Mouse (Mus musculus) frontal cortex, postnatal 25 days (tissue): Measurements from ENCODE around the gene Trim69.

Experiments
- DNase-seq, 2 experiments: peaks; one replicate each; pipeline ENCODE4 v3.0.0; 2022; ENCODE audit warnings: low spot score in 2 of 2

The Trim69 gene

GRCm38 (mm10) chr2:122153681-122154365, 6.7 kb upstream of the Trim69 start:
- DNase-seq = no peak

DNA sequence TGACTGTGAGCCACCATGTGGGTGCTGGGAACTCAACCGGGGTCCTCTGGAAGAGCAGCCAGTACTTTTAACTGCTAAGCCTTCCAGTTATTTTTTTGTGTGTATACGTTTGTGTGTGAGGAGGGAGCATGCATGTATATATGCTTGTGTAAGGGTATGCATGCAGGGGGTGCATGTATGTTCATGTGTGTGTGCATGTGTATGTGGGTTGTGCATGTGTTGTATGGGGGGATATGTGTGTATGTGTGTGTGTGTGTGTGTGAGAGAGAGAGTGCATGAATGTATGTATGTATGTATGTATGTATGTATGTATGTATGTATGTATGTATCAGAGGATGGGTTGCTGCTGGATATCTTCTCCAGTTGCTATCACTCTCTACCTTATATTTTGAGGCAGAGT, 6.0 kb upstream of the Trim69 start:
- DNase-seq = no peak

DNA sequence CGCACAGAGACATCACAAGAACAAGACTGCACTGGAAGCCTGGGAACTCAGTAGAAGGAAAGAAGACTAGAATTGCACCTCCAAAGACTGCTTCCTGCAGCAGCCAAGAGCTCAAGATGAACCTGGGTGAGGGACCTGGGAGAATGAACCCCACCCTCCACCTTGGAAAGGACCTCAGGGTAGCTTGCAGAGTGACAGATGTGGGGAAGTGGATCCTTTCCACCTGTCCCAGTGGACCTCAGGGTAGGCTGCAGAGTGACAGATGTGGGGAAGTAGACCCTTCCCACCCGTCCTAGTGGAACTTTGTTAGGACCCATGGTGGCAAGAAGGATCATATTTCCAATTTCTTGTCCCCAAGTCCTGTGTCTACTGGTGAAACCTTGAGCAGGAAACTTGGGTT, 5.2 kb upstream of the Trim69 start:
- no peak for DNase-seq

GRCm38 (mm10) chr2:122156051-122156700, 4.3 kb upstream of the Trim69 start:
- no peak for DNase-seq

- DNase-seq = no peak
Observed at GRCm38 (mm10) chr2:122157561-122157960, 2.9 kb upstream of the Trim69 start.

- DNase-seq = no peak
Observed at GRCm38 (mm10) chr2:122158362-122158802, 2.1 kb upstream of the Trim69 start.

- no peak for DNase-seq
Observed at GRCm38 (mm10) chr2:122159667-122160066, 833 bp upstream of the Trim69 start.

DNA sequence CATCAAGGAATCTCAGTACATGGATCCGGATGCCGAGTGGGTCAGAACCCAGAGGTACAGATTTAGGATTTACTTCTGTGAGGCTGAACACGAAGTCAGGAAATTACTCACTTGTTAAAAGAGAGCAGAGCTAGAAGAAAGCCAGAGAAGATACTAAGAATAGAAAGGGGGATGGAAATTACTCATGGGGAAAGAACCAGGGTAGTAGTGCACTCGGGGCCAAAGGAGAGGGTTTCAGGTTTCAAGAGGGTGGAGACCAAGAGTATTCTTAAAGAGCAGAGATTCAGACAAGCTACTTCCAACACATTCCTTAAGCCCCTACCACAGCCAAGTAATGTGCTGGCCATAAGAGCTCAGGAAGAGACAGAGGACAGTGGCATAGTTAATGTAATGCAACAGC, 1.0 kb downstream of the Trim69 start:
- DNase-seq = no peak

- DNase-seq = no peak
Observed at GRCm38 (mm10) chr2:122162529-122162928, 2.0 kb downstream of the Trim69 start.

DNA sequence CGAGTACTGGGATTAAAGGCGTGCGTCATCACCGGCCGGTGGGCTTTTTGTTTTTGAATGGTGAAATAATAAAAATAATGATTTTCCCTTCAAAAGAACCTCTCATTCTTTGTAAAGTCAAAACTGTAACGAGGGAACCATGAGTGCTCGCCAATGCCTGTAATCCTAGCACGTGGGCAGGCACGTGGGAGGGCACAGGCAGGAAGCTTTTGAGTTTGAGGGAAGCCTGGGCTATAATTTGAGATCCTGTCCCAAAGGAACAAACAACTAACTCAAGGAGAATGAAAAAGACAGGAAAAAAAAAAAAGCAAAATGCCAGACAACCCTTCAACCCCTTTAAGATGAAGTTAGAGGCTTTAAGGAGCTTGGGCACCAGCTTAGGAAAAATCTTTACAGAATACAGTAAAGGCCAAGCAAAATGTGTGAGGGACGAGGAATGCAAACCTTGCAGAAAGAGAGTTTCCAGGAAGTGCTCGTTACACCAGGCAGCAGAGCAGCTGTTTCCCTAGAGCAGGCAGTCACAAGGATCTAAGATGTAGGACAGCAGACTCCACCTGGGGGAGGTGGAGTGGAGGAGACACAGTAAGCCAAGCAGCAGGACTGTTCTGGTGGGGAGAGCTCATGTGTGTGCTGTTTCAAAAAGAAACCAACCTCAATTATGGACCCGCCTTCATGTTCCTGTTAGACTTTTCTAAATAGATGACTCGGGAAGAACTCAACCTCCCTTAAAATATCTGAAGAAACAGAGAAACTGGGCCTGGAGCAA, 3.1 kb downstream of the Trim69 start:
- no peak for DNase-seq

- DNase-seq = no peak
Observed at GRCm38 (mm10) chr2:122164293-122164692, 3.8 kb downstream of the Trim69 start.

- no peak for DNase-seq
Observed at GRCm38 (mm10) chr2:122171292-122171691, 10.8 kb downstream of the Trim69 start.

DNA sequence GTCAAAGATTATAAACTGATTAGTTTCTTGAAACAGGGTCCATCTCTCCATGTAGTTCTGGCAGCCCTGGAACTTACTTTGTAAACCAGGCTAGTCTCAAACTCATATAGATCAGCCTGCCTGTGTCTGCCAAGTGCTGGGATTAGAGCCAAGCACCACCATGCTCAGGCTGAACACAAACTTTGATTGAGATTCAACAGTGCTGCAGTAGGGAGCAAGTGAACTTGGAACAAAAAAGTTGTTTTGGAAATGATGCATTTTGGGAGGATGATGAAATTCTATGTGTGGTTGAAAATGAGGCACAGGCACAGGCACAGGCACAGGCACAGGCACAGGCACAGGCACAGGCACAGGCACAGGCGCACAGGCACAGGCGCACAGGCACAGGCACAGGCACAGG, 11.7 kb downstream of the Trim69 start:
- no peak for DNase-seq

GRCm38 (mm10) chr2:122180051-122180822, 19.7 kb downstream of the Trim69 start:
- DNase-seq = no peak

GRCm38 (mm10) chr2:122185086-122185485, 24.6 kb downstream of the Trim69 start:
- no peak for DNase-seq

- no peak for DNase-seq
Observed at GRCm38 (mm10) chr2:122186106-122186505, 25.6 kb downstream of the Trim69 start, which contains the start of the genes Patl2 and Terb2. Gene Patl2, minus strand, starts transcription at chr2:122186189. Gene Terb2, plus strand, starts transcription at chr2:122186272.

GRCm38 (mm10) chr2:122186751-122187150, 26.3 kb downstream of the Trim69 start:
- no peak for DNase-seq

DNA sequence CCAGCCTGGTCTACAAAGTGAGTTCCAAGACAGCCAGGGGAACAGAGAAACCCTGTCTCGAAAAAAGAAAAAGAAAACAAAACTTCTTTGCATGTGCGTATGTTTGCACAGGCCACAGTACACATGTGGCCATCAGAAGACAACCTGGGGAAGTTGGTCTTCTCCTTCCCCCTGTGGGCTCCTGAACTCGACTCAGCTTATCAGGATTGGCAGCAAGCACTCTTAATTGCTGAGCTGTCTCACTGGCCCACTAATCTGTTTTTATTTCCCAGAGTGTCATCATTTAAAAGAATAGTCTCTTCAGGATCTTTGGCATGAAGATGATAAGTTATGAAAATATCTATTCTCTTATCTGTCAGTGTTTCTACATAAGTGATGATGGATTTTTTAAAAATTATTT, 31.3 kb downstream of the Trim69 start:
- DNase-seq = no peak

- DNase-seq = peak; percentile 8 to 9
Observed at GRCm38 (mm10) chr2:122194509-122194929, 34.0 kb downstream of the Trim69 start.

DNA sequence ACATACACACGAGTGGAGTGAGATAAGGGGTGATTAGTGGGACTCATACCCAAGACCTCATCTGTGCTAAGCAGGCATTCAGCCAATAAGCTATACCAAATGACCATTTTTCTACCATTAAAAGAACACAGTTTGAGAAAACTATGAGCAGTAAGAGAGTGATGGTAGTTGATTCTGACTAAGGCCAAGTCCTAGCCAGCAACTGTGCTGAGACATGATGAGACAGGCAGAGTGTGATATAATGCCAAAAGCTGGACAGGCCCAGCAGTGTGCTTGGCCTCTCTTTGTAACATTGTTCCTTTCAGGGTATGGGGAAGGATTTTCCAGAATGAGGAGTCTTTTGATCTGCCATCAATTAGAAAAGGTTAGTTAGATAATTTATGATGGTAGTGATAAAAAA, 41.0 kb downstream of the Trim69 start:
- DNase-seq = no peak

DNA sequence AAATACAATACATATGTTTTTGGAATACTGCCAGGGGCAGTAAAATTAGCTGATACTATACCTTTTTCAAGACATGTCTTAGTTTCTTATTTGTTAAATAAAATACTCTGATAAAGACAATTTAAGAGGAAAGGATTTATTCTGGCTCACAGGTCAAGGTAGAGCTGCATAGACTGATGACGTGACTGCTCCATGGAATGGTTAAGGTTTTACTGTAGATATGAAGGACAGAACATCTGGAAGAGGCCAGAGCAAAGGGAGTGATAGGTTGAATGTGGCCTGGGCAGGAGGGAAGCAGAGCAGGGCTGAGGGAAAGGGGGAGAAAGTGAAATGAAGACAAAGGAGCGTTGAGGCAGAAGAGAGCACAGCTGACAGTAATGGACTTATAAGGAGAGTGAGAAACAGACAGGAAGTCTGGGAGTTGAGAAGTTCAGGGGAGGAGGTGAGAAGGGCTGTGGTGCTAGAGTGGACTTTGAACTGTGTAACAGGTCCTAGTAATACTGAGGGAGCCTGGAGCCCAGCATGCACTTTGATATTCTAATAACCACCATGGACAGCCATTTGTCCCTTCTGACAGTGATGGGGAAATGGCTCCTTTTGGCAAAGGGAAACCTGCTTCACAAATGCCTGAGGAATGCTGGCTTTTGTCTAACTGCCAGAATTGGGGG, 46.1 kb downstream of the Trim69 start:
- DNase-seq = no peak
